Mouse (Mus musculus) liver, postnatal 0 days (tissue): ENCODE measurements at regions not wholly inside any gene's neighbourhood (a gene's known extent, or its start where the extent isn't known, plus 50 kb on each side); places are given as distances from the start of the nearest gene placed in this dataset.

ENCODE experiments used
- ATAC-seq: fragments of 200-750 bp; cut with Nextera tagmentation; 2 replicates; pipeline ENCODE4 v1.8.0; 2017; ENCODE audit warnings: mild to moderate bottlenecking, moderate library complexity
- DNase-seq: peaks from one replicate; pipeline ENCODE4 v3.0.0-alpha.2; 2016
- H3K27ac ChIP-seq: fragments of 300-500 bp; sonication (generic); 2 replicates; pipeline ENCODE4 v1.5.1; 2014; ENCODE audit warnings: antibody characterized with exemption, moderate library complexity, mild to moderate bottlenecking, low read depth
- H3K27me3 ChIP-seq: fragments of 300-500 bp; sonication (generic); 2 replicates; pipeline ENCODE4 v1.6.1; 2014; ENCODE audit warnings: low read length, control low read depth, mixed read lengths; ENCODE audit not compliant: insufficient read depth
- H3K36me3 ChIP-seq: fragments of 300-500 bp; sonication (generic); replicated peaks from 2 replicates; pipeline ENCODE4 v1.6.1; 2014; ENCODE audit warnings: mild to moderate bottlenecking, control low read depth, low read length, moderate library complexity, mixed read lengths; ENCODE audit not compliant: insufficient read depth
- H3K4me1 ChIP-seq: fragments of 300-500 bp; sonication (generic); 2 replicates; pipeline ENCODE4 v1.6.1; 2014; ENCODE audit warnings: antibody characterized with exemption, mild to moderate bottlenecking, control low read depth; ENCODE audit not compliant: insufficient read depth
- H3K4me2 ChIP-seq: fragments of 300-500 bp; sonication (generic); 2 replicates; pipeline ENCODE4 v1.6.1; 2014; ENCODE audit warnings: low read depth, mild to moderate bottlenecking, low read length, moderate library complexity, mixed read lengths
- H3K4me3 ChIP-seq: fragments of 300-500 bp; sonication (generic); 2 replicates; pipeline ENCODE4 v1.5.1; 2014; ENCODE audit warnings: low read depth, low read length
- H3K9ac ChIP-seq: fragments of 300-500 bp; sonication (generic); replicated peaks from 2 replicates; pipeline ENCODE4 v1.6.1; 2014; ENCODE audit warnings: mild to moderate bottlenecking, moderate library complexity
- H3K9me3 ChIP-seq: fragments of 300-500 bp; sonication (generic); 2 replicates; pipeline ENCODE4 v1.6.1; 2016; ENCODE audit warnings: mild to moderate bottlenecking, control low read depth, low read length, mixed read lengths
- CTCF ChIP-seq: sonication (generic); IDR thresholded peaks from 2 replicates; pipeline ENCODE4 v1.5.1; 2016; ENCODE audit warnings: antibody characterized with exemption, low read depth
- EP300 ChIP-seq: IDR thresholded peaks from 2 replicates; pipeline ENCODE4 v1.6.1; 2016; ENCODE audit warnings: antibody characterized with exemption, low read depth, mild to moderate bottlenecking
- WGBS: fragments of 180-500 bp; shearing (Covaris S2); extraction: QIAGEN DNeasy Blood & Tissue Kit; methylation state at CpG from one replicate; pipeline ENCODE4 v1.1.7; 2014; ENCODE audit not compliant: insufficient replicate concordance; 5-methylcytosine and 5-hydroxymethylcytosine counted together

GRCm38 (mm10) chr10:24493936-24494335 is 101.3 kb upstream of the Ccn2 start:
- WGBS = 23% methylated on average over 6 of the region's 6 CpGs
- Histone ChIP-seq H3K27me3 (no peaks in the 10 kb centered on the region), H3K36me3 (no peaks in the 10 kb centered on the region), H3K9ac (no peak overlapping the region), H3K9me3 (no peaks in the 10 kb centered on the region), H3K27ac (peak overlapping the region; percentile 51; the same call in 1 of the 2 replicates), H3K4me2 (no peak overlapping the region), H3K4me3 (no peak overlapping the region), H3K4me1 (no peaks in the 10 kb centered on the region)
- peak; percentile 91 for ATAC-seq
- TF ChIP-seq EP300 (peak; percentile 90), CTCF (no peak)
- peak; percentile 45 for DNase-seq

GRCm38 (mm10) chr10:24519795-24520512 is 75.3 kb upstream of the Ccn2 start:
- Histone ChIP-seq H3K9me3 (no peaks in the 10 kb centered on the region), H3K27me3 (no peaks in the 10 kb centered on the region), H3K36me3 (no peaks in the 10 kb centered on the region), H3K4me2 (no peak overlapping the region), H3K4me3 (no peak overlapping the region), H3K27ac (no peak overlapping the region), H3K9ac (no peak overlapping the region), H3K4me1 (no peaks in the 10 kb centered on the region)
- no peak for DNase-seq
- WGBS = 83% methylated on average over 11 of the region's 11 CpGs
- no peak for TF ChIP-seq EP300
- no peak for TF ChIP-seq CTCF
- no peak for ATAC-seq

- no peak overlapping the region for H3K4me2 ChIP-seq
- no peaks in the 10 kb centered on the region for H3K4me1 ChIP-seq
- no peaks in the 10 kb centered on the region for H3K36me3 ChIP-seq
- TF ChIP-seq CTCF = no peak
- no peak overlapping the region for H3K4me3 ChIP-seq
- no peak for ATAC-seq
- H3K27me3 ChIP-seq = no peaks in the 10 kb centered on the region
- 71% methylated on average over 3 of the region's 3 CpGs for WGBS
- H3K9ac ChIP-seq = no peak overlapping the region
- no peak for DNase-seq
- no peaks in the 10 kb centered on the region for H3K9me3 ChIP-seq
- no peak overlapping the region for H3K27ac ChIP-seq
These were observed 74.7 kb upstream of the Ccn2 start for GRCm38 (mm10) chr10:24520515-24520914.

GRCm38 (mm10) chr10:24532776-24533175 is 62.5 kb upstream of the Ccn2 start:
- Histone ChIP-seq H3K4me3 (no peak overlapping the region), H3K4me2 (no peak overlapping the region), H3K27me3 (no peaks in the 10 kb centered on the region), H3K9me3 (no peaks in the 10 kb centered on the region), H3K4me1 (no peaks in the 10 kb centered on the region), H3K9ac (no peak overlapping the region), H3K36me3 (no peaks in the 10 kb centered on the region), H3K27ac (no peak overlapping the region)
- no peak for TF ChIP-seq CTCF
- TF ChIP-seq EP300 = no peak
- ATAC-seq = no peak
- WGBS = 70% methylated on average over 2 of the region's 2 CpGs
- DNase-seq = no peak

- H3K4me2 ChIP-seq = no peak overlapping the region
- no peak overlapping the region for H3K27ac ChIP-seq
- H3K27me3 ChIP-seq = no peaks in the 10 kb centered on the region
- H3K4me1 ChIP-seq = no peaks in the 10 kb centered on the region
- WGBS = 87% methylated on average over 11 of the region's 11 CpGs
- no peak overlapping the region for H3K4me3 ChIP-seq
- DNase-seq = no peak
- H3K9me3 ChIP-seq = no peaks in the 10 kb centered on the region
- TF ChIP-seq CTCF (no peak), EP300 (no peak)
- no peak for ATAC-seq
- H3K9ac ChIP-seq = no peak overlapping the region
- H3K36me3 ChIP-seq = no peaks in the 10 kb centered on the region
These were observed 60.3 kb upstream of the Ccn2 start for GRCm38 (mm10) chr10:24534901-24535300.

GRCm38 (mm10) chr10:24535461-24535860 is 59.8 kb upstream of the Ccn2 start:
- ATAC-seq = no peak
- H3K9ac ChIP-seq = no peak overlapping the region
- no peak overlapping the region for H3K4me3 ChIP-seq
- DNase-seq = no peak
- H3K36me3 ChIP-seq = no peaks in the 10 kb centered on the region
- H3K4me2 ChIP-seq = no peak overlapping the region
- no peaks in the 10 kb centered on the region for H3K4me1 ChIP-seq
- H3K27me3 ChIP-seq = no peaks in the 10 kb centered on the region
- WGBS = 77% methylated on average over 6 of the region's 6 CpGs
- H3K27ac ChIP-seq = no peak overlapping the region
- TF ChIP-seq EP300 = no peak
- no peak for TF ChIP-seq CTCF
- no peaks in the 10 kb centered on the region for H3K9me3 ChIP-seq
